Mouse (Mus musculus): ENCODE measurements at regions not wholly inside any gene's neighbourhood (a gene's known extent, or its start where the extent isn't known, plus 50 kb on each side); places are given as distances from the start of the nearest gene placed in this dataset.

DNA sequence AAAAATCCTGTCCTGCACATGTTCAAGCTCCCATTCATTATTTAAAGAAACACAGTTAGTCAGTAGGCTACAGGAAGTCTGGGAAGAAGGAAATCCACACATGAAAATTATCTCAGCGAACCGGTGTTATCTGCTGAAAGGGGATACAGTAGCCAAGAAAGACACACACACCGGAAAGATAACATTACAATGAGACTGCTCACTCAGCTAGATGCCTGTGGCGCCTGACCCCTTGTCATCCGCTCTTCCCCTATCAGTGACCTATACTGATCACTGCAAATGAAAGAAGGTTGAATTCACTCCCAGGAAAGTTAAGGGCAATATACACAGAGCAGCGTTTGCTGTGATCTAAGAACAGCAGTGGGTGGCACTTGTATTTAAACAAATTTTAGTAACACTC is 481.0 kb upstream of the Sox11 start:
- no peak for DNase-seq

DNA sequence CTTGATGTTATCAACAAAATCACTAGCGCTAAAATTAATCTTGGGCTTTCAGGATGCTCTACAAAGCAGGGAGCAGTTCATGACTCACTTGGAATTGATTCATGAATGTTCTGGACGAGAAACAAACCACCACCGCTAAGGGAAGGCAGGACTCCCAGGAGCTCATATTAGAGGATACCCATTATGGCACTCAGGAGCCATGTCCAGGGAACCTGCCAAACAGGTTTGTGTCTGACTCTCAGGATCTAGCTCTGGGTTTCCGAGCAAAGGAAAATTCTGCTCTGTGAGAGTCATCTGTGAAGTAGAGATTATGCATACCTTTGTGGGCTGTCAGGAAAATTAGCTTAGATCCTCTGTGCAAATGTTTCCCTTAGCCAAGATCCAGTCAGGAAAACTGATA is 454.3 kb upstream of the Sox11 start:
- DNase-seq, result no peak

DNA sequence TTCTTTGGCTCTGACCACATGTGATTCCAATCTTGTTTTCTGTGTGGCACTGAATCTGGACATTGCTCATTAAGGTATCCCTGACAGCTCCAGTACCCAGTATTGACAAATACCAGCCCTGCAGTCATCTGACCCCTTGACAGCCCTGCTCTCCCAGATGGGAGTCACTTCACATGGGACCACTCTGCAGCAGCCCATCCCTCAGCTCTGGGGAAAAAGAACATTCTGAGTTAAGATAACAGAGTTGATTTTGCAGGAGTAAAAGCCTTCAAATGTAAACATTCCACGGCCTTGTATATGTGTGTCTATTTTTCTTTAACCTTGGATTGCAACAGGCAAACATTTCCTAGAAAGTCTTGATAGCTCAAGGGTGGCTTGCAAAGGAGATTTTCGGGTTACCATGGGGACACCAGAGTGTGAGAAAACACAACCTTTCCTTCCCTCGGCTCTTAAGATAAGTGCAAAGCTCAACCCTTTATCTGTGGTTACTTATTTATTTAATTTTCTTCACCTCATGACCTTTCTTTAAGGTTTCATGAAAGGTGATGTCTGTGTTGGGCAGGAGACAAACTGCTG is 444.4 kb upstream of the Sox11 start:
- DNase-seq, result no peak

GRCm38 (mm10) chr12:27780801-27781200 is 438.4 kb upstream of the Sox11 start:
- peak; percentile 4 for DNase-seq

GRCm38 (mm10) chr12:27765948-27766347 is 423.6 kb upstream of the Sox11 start:
- no peak for DNase-seq

- DNase-seq, result no peak
These were observed 416.6 kb upstream of the Sox11 start for GRCm38 (mm10) chr12:27759016-27759415.

- no peak for DNase-seq
These were observed 415.3 kb upstream of the Sox11 start for GRCm38 (mm10) chr12:27757641-27758040.

GRCm38 (mm10) chr12:27724619-27725200 is 382.3 kb upstream of the Sox11 start:
- no peak for DNase-seq

GRCm38 (mm10) chr12:27680459-27680858 is 338.1 kb upstream of the Sox11 start:
- DNase-seq, result no peak

GRCm38 (mm10) chr12:27673404-27673803 is 331.0 kb upstream of the Sox11 start:
- no peak for DNase-seq

- no peak for DNase-seq
These were observed 328.3 kb upstream of the Sox11 start for GRCm38 (mm10) chr12:27670650-27671084.

DNA sequence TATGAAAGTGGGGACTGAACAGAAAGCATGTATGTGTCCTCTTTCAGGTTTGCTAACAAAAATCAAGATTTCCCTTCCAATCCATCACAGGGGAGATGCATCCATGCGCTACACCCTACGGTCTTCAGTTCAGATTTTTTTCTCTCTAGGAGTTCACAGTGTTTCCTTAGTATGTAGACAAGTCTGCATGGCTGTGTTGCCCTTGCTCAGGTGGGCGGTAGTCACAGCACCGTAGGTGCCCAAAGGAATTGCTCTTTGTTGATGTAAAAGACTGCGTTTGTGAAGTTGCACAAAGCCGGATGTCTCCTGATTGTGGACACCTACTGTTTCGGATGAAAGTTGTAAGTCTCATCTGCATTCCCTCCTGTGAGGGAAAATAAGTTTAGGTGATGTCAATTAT is 327.8 kb upstream of the Sox11 start:
- DNase-seq, result no peak

DNA sequence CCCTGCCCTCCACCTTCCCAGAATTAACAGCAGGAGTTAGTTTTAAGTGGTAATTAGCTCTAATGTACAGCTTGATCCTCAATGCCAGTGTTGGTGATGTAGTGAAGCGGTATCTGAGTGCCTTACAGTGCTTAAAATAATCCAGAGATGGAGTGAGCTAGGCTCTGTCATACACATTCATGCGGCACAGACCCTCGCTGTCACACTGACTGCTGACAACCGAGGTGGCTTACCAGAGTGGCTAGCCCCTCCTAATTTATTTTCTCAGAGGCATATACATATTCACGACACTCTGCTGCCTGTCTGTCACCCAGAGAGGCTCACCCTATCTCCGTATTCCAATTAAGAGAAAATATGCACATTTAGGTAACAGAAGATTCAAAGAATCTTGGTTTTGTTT is 327.2 kb upstream of the Sox11 start:
- DNase-seq, result no peak

- DNase-seq, result no peak
These were observed 324.1 kb upstream of the Sox11 start for GRCm38 (mm10) chr12:27666456-27666855.

- DNase-seq, result no peak
These were observed 320.8 kb upstream of the Sox11 start for GRCm38 (mm10) chr12:27663126-27663525.

GRCm38 (mm10) chr12:27662723-27663122 is 320.3 kb upstream of the Sox11 start:
- no peak for DNase-seq

- DNase-seq, result no peak
These were observed 315.2 kb upstream of the Sox11 start for GRCm38 (mm10) chr12:27657536-27657935.

- no peak for DNase-seq
These were observed 311.2 kb upstream of the Sox11 start for GRCm38 (mm10) chr12:27653541-27653940.

GRCm38 (mm10) chr12:27648602-27649001 is 306.2 kb upstream of the Sox11 start:
- no peak for DNase-seq

DNA sequence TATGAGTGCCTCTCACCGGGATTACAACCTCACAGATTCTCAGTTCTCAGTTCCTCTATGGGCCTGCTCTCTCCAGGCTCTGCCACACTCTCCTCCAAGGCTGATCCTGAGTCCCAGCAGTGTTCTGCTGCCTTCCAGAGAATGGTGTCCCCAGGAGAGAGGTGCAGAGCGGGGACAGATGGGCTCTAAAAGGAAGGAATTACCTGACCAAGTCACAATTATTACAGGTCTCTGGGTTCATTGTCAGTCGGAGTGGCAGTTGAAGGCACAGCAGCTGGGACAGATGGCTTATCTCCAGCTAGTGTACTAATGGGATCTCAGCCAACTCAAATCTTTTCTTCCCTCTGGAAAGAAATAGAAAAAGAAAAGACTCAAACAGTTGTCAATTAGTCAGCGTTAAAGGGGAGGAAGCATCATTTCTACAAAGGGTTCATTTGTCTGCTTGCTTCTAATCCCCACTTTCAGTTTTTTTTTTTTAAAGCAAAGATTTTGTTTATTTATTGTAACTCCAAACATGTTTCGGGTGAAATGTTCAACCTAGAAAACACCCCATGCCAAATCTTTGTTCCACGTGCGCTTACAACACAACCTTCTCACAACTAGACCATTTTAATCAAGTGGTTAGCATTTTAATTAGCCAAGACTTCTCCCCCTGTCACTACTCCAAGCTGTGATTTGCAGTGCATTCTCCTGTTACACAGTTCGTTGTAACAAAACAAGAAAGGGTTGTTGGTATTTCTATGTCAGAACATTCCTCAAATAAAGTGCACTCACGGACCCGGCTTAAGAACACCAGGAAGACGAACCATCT is 304.3 kb upstream of the Sox11 start:
- DNase-seq, result no peak

- DNase-seq, result no peak
These were observed 277.2 kb upstream of the Sox11 start for GRCm38 (mm10) chr12:27619616-27620015.

DNA sequence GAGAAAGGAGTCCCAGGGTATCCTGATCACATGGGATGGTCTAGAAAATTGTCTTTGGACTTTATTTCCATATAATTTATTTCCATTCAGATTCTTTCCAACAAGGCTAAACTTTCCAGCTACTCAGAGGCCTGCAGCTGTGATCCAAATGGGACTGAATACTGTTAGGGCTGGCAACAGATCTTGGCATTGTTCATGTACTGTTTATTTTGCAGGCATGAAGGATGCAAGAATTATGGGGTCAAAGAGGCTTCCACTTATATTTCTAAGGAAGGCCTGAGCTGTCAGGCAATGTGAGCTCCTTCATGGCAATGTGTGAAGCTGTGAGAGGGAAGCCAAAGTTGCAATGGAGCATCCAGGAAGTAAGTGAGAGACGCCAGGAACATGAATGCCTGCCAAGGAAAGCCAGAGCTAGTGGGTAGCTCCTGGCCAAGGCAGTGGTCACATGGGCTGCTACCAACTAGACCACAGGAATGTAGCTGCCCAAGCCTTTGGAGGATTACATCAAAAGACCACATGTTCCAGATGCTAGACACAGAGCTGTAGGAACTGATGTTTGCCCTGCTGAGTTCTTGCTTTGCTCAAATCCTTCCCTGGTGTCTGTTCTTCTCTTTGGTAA is 261.8 kb upstream of the Sox11 start:
- DNase-seq, result no peak

- DNase-seq, result peak; percentile 68
These were observed 256.8 kb upstream of the Sox11 start for GRCm38 (mm10) chr12:27599149-27599548.
